Mouse (Mus musculus): ENCODE data around the gene Mapk3. TPM values are rescaled to one million over a fixed set of nuclear protein-coding genes. Genes with fewer than 3 reads are reported as not detected.
"Not testable (repeated sequence)": the region's sequence is repeated elsewhere in the genome, so short reads cannot be mapped to it uniquely, and the experiment has no call there.

Mapk3 gene
- total and polyA plus RNA-seq, 2 experiments from 2014 or later, result 120 to 145 TPM

DNA sequence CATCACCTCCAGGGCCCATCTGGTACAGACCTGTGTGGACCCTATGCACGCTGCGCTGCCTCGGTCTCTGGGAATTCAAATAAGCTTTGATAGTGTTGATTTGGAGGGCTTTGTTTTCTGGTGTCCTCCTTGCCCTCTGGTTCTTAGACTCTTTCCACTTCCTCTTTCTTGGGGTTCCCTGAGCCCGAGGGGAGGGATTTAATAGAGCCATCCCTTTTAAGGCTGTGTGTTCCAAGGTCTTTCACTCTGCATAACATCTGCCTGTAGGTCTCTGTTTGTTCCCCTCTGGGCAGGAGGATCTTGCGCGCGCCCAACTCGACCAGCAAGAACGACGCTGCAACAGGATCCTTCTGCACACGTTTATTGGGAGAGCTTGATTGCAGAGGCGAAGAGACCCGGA lies 37.8 kb upstream of the Mapk3 start:
- WGBS, result 93% methylated on average over 13 of the region's 13 CpGs

GRCm38 (mm10) chr7:126725077-126725476 lies 34.3 kb upstream of the Mapk3 start:
- no peak overlapping the region for H3K4me3 ChIP-seq (ENCODE audit: low read depth, low read length)
- H3K36me3 ChIP-seq (ENCODE audit: insufficient read depth, low read length), result no peaks in the 10 kb centered on the region
- no peak overlapping the region for H3K9ac ChIP-seq (replicated peaks; ENCODE audit: low read length, poor library complexity, severe bottlenecking)
- no peaks in the 10 kb centered on the region for H3K4me1 ChIP-seq (ENCODE audit: insufficient read depth, low read length)
- no peaks in the 10 kb centered on the region for H3K27me3 ChIP-seq (ENCODE audit: insufficient read depth, low read length)
- H3K4me2 ChIP-seq (ENCODE audit: low read depth, low read length, poor library complexity, severe bottlenecking), result no peak overlapping the region
- no peak for TF ChIP-seq CTCF (IDR thresholded peaks at IDR 0.05)
- no peak for ATAC-seq (ENCODE audit: low FRiP score)
- 81% methylated on average over 3 of the region's 3 CpGs for WGBS
- H3K27ac ChIP-seq (ENCODE audit: low read depth, low read length), result no peak overlapping the region
- no peak for DNase-seq (ENCODE audit: low spot score)
- no peaks in the 10 kb centered on the region for H3K9me3 ChIP-seq (ENCODE audit: low read length)

More for the DNA sequence above, 37.8 kb upstream of the Mapk3 start:
- ATAC-seq (ENCODE audit: low FRiP score) (no peak), DNase-seq (ENCODE audit: low spot score) (no peak)
- Histone ChIP-seq H3K4me3 (ENCODE audit: low read depth, low read length) (no peak overlapping the region), H3K4me1 (ENCODE audit: insufficient read depth, low read length) (no peaks in the 10 kb centered on the region), H3K27ac (ENCODE audit: low read depth, low read length) (no peak overlapping the region), H3K36me3 (ENCODE audit: insufficient read depth, low read length) (no peaks in the 10 kb centered on the region), H3K9ac (replicated peaks; ENCODE audit: low read length, poor library complexity, severe bottlenecking) (no peak overlapping the region), H3K4me2 (ENCODE audit: low read depth, low read length, poor library complexity, severe bottlenecking) (no peak overlapping the region), H3K27me3 (ENCODE audit: insufficient read depth, low read length) (no peaks in the 10 kb centered on the region), H3K9me3 (ENCODE audit: low read length) (no peaks in the 10 kb centered on the region)
- TF ChIP-seq CTCF (IDR thresholded peaks at IDR 0.05), result no peak

DNA sequence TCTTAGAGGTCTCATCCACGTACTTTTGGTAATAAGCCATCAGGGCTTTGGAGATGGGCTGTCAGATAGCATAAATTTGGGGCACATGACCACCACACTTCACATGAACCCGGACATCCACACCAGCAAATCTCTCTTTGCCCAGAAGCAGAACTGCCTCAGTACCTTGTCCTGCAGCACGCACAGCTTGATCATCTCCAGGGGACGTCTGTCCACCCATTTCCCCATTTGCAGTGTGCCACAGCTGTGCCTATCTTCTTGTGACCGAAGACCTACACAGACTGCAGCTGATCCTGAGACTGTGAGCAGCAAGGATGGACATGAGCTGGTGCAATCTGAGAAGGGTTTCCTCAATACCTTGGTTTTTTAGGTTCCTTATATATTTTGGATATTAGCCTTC lies 33.7 kb upstream of the Mapk3 start:
- no peak overlapping the region for H3K4me2 ChIP-seq (ENCODE audit: low read depth, low read length, poor library complexity, severe bottlenecking)
- no peaks in the 10 kb centered on the region for H3K4me1 ChIP-seq (ENCODE audit: insufficient read depth, low read length)
- H3K27ac ChIP-seq (ENCODE audit: low read depth, low read length), result no peak overlapping the region
- WGBS, result 85% methylated on average over 5 of the region's 5 CpGs
- ATAC-seq (ENCODE audit: low FRiP score), result no peak
- no peak for DNase-seq (ENCODE audit: low spot score)
- H3K4me3 ChIP-seq (ENCODE audit: low read depth, low read length), result no peak overlapping the region
- no peak for TF ChIP-seq CTCF (IDR thresholded peaks at IDR 0.05)
- no peaks in the 10 kb centered on the region for H3K9me3 ChIP-seq (ENCODE audit: low read length)
- no peaks in the 10 kb centered on the region for H3K27me3 ChIP-seq (ENCODE audit: insufficient read depth, low read length)
- H3K36me3 ChIP-seq (ENCODE audit: insufficient read depth, low read length), result no peaks in the 10 kb centered on the region
- H3K9ac ChIP-seq (replicated peaks; ENCODE audit: low read length, poor library complexity, severe bottlenecking), result no peak overlapping the region

DNA sequence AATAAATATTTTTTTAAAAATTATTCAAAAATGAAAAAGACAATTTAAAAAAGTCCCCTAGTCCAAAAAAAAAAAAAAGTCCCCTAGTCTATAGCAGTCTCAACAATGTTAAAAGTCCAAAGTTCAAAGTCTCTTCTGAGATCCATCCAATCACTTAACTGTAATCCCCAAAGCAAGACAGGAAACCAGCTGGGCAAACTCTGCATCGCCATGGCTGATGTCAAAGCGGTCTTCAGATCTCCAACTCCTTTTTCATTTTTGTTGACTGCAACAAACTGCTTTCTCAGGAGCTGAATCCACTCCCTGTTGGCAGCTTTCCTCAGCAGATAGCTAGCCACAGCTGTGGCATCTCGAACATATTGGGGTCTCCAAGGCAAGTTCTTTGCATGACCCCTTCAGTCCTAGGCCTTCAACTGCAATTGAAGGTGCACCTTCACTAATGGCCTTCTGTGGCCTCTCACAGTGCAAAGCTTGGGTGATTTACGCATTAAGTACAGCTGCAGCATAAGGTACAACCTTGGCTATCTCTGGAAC lies 29.1 kb upstream of the Mapk3 start:
- WGBS, result 82% methylated on average over 4 of the region's 4 CpGs
- not testable (repeated sequence) for DNase-seq (ENCODE audit: low spot score)

GRCm38 (mm10) chr7:126736122-126736521 lies 23.3 kb upstream of the Mapk3 start:
- Histone ChIP-seq H3K36me3 (ENCODE audit: insufficient read depth, low read length) (no peaks in the 10 kb centered on the region), H3K27ac (ENCODE audit: low read depth, low read length) (no peak overlapping the region), H3K9ac (replicated peaks; ENCODE audit: low read length, poor library complexity, severe bottlenecking) (no peak overlapping the region), H3K27me3 (ENCODE audit: insufficient read depth, low read length) (no peaks in the 10 kb centered on the region), H3K9me3 (ENCODE audit: low read length) (no peaks in the 10 kb centered on the region), H3K4me2 (ENCODE audit: low read depth, low read length, poor library complexity, severe bottlenecking) (no peak overlapping the region), H3K4me3 (ENCODE audit: low read depth, low read length) (no peak overlapping the region), H3K4me1 (ENCODE audit: insufficient read depth, low read length) (no peaks in the 10 kb centered on the region)
- ATAC-seq (ENCODE audit: low FRiP score), result no peak
- DNase-seq (ENCODE audit: low spot score), result no peak
- 85% methylated on average over 8 of the region's 8 CpGs for WGBS
- no peak for TF ChIP-seq CTCF (IDR thresholded peaks at IDR 0.05)

More for the DNA sequence above, 29.1 kb upstream of the Mapk3 start:
- not testable (repeated sequence) for ATAC-seq (ENCODE audit: low FRiP score); H3K27me3 ChIP-seq (ENCODE audit: insufficient read depth, low read length); H3K36me3 ChIP-seq (ENCODE audit: insufficient read depth, low read length); H3K9me3 ChIP-seq (ENCODE audit: low read length); H3K4me1 ChIP-seq (ENCODE audit: insufficient read depth, low read length); H3K27ac ChIP-seq (ENCODE audit: low read depth, low read length); H3K9ac ChIP-seq (replicated peaks; ENCODE audit: low read length, poor library complexity, severe bottlenecking); H3K4me3 ChIP-seq (ENCODE audit: low read depth, low read length); H3K4me2 ChIP-seq (ENCODE audit: low read depth, low read length, poor library complexity, severe bottlenecking)

GRCm38 (mm10) chr7:126739551-126739950 lies 19.9 kb upstream of the Mapk3 start:
- Histone ChIP-seq H3K27ac (ENCODE audit: low read depth, low read length) (no peak overlapping the region), H3K9me3 (ENCODE audit: low read length) (no peaks in the 10 kb centered on the region), H3K4me2 (ENCODE audit: low read depth, low read length, poor library complexity, severe bottlenecking) (no peak overlapping the region), H3K27me3 (ENCODE audit: insufficient read depth, low read length) (no peaks in the 10 kb centered on the region), H3K9ac (replicated peaks; ENCODE audit: low read length, poor library complexity, severe bottlenecking) (no peak overlapping the region), H3K36me3 (ENCODE audit: insufficient read depth, low read length) (no peaks in the 10 kb centered on the region), H3K4me3 (ENCODE audit: low read depth, low read length) (no peak overlapping the region), H3K4me1 (ENCODE audit: insufficient read depth, low read length) (no peaks in the 10 kb centered on the region)
- WGBS, result 79% methylated on average over 17 of the region's 17 CpGs
- no peak for TF ChIP-seq CTCF (IDR thresholded peaks at IDR 0.05)
- ATAC-seq (ENCODE audit: low FRiP score) (no peak), DNase-seq (ENCODE audit: low spot score) (no peak)

Data from midbrain, postnatal 0 days (tissue).